In the genomic region with DNA sequence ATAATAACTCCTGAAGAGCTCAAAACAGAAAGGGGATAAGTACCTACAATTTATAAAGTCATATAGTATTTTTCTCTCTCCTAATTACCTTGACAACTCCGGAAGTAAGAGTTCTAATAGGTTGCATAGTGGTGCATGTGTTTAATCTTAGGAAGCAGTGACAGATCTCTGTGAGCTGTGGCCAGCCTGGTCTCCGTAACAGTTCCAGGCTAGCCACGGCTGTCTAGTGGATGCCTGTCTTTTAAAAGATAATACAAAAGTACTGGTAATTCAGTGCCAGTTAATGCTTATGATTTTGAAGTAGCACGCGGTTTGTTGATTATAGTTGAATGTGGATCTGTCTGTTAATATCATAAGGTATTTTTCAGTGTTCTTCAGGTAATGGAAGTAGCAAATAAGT, we compare ENCODE assay signal across 25 mouse cellular contexts.
"Had no signal": no experiment of that assay in that cellular context is flagged by ENCODE, and none has a peak within 500 bp of the region (broad histone marks: within the 10 kb centered on the region; RNA-seq: fewer than 3 reads in every experiment).

No protein-coding gene starts in this region.

- H3K4me1 ChIP-seq: heart, embryonic 13.5 days; heart, embryonic 15.5 days; hindbrain, embryonic 10.5 days; hindbrain, embryonic 12.5 days; intestine, embryonic 15.5 days; limb, embryonic 10.5 days had no signal

- DNase-seq: gastrocnemius, postnatal 14 days; gastrocnemius, postnatal 36 days; heart, adult 11 months; heart, adult 2 months; heart, postnatal 14 days; heart, postnatal 4 days; kidney, adult 18-20 months; kidney, adult 8-10 months; kidney, postnatal 10 days; kidney, postnatal 25 days; kidney, postnatal 4 days had no signal

- H3K27ac ChIP-seq: heart, adult 2 months; heart, embryonic 13.5 days; heart, embryonic 15.5 days; hindbrain, embryonic 10.5 days; hindbrain, embryonic 12.5 days; hindbrain, embryonic 14.5 days; intestine, embryonic 15.5 days; layer of hippocampus, adult 2 months; left cerebral cortex, adult 2 months; limb, embryonic 10.5 days; limb, embryonic 12.5 days had no signal

- ATAC-seq: hindbrain, embryonic 16.5 days; inflammation-experienced regulatory T-cells, adult 6 months; intestine, embryonic 15.5 days; intestine, postnatal 0 days had no signal

- H3K4me3 ChIP-seq: heart, adult 2 months; heart, embryonic 13.5 days; heart, embryonic 15.5 days; hindbrain, embryonic 10.5 days; hindbrain, embryonic 12.5 days; intestine, embryonic 15.5 days; layer of hippocampus, adult 2 months; left cerebral cortex, adult 2 months; limb, embryonic 10.5 days; limb, embryonic 12.5 days had no signal

- H3K9me3 ChIP-seq: heart, embryonic 13.5 days; heart, embryonic 15.5 days; hindbrain, embryonic 10.5 days; hindbrain, embryonic 12.5 days; intestine, embryonic 15.5 days; limb, embryonic 10.5 days; limb, embryonic 12.5 days had no signal

- H3K9ac ChIP-seq: heart, embryonic 13.5 days; heart, embryonic 15.5 days; hindbrain, embryonic 12.5 days; hindbrain, embryonic 14.5 days; intestine, embryonic 15.5 days; limb, embryonic 12.5 days had no signal

- H3K4me2 ChIP-seq: heart, embryonic 11.5 days; heart, embryonic 13.5 days; heart, embryonic 15.5 days; hindbrain, embryonic 12.5 days; hindbrain, embryonic 14.5 days; intestine, embryonic 15.5 days; limb, embryonic 12.5 days had no signal

- H3K27me3 ChIP-seq: heart, embryonic 13.5 days; heart, embryonic 15.5 days; hindbrain, embryonic 12.5 days; intestine, embryonic 15.5 days; limb, embryonic 12.5 days had no signal
